Comparison of ENCODE assay signal across 24 mouse cellular contexts in the genomic region with DNA sequence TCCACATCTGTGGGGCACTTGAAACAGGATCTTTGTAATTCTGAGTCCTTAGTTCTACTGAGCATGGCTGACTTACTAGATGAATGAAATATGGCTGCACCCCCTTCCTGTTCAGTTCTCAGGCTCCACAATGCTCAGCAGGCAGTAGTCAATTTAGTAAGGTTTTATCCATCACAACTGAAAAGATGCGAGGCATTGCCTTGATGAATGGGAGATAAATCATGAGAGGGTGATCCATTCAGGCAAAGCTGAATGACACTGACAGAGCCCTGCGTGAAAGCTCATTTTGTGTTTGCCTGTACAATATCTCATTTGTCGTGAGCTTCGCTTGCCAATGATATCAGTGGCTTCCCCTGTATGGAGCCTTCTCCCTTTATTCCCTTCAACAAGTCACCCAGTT.
DNase-seq lines count a peak whose midpoint lies in the region; ATAC-seq and TF ChIP-seq lines count a peak whose summit lies in the region.
"Had no signal": no experiment of that assay in that cellular context is flagged by ENCODE, and none has a peak within 500 bp of the region (broad histone marks: within the 10 kb centered on the region; RNA-seq: fewer than 3 reads in every experiment).

No protein-coding gene starts in this region.

- no peak overlapping the region for H3K27ac ChIP-seq in hindbrain, embryonic 11.5 days (ENCODE audit: low read depth, low read length)
- H3K27ac ChIP-seq in hindbrain, embryonic 14.5 days, result no peak overlapping the region
- H3K27ac ChIP-seq in midbrain, postnatal 0 days (ENCODE audit: low read depth, low read length), result no peak overlapping the region
- no peak overlapping the region for H3K27ac ChIP-seq in midbrain, embryonic 10.5 days (replicated peaks)
- H3K27ac ChIP-seq: heart, adult 2 months; heart, embryonic 13.5 days; kidney, embryonic 15.5 days; liver, embryonic 14.5 days; stomach, postnatal 0 days had no signal

- H3K9me3 ChIP-seq in hindbrain, embryonic 11.5 days (ENCODE audit: control insufficient read depth, low read length), result no peaks in the 10 kb centered on the region
- no peaks in the 10 kb centered on the region for H3K9me3 ChIP-seq in hindbrain, embryonic 14.5 days (ENCODE audit: control insufficient read depth, low read length)
- no peaks in the 10 kb centered on the region for H3K9me3 ChIP-seq in midbrain, postnatal 0 days (ENCODE audit: low read length)
- no peaks in the 10 kb centered on the region for H3K9me3 ChIP-seq in midbrain, embryonic 10.5 days (replicated peaks)
- H3K9me3 ChIP-seq: heart, embryonic 13.5 days; kidney, embryonic 15.5 days had no signal

- WGBS in hindbrain, embryonic 11.5 days, result 38% methylated on average over 4 of the region's 4 CpGs
- WGBS in hindbrain, embryonic 14.5 days, result 29% methylated on average over 4 of the region's 4 CpGs
- 31% methylated on average over 4 of the region's 4 CpGs for whole genome bisulfite sequencing in midbrain, postnatal 0 days
- 71% methylated on average over 4 of the region's 4 CpGs for WGBS in midbrain, embryonic 10.5 days

- no peak overlapping the region for H3K4me3 ChIP-seq in hindbrain, embryonic 11.5 days (ENCODE audit: low read depth, low read length)
- no peak overlapping the region for H3K4me3 ChIP-seq in hindbrain, embryonic 14.5 days (replicated peaks; ENCODE audit: low read length)
- no peak overlapping the region for H3K4me3 ChIP-seq in midbrain, postnatal 0 days (ENCODE audit: low read depth, low read length)
- no peak overlapping the region for H3K4me3 ChIP-seq in midbrain, embryonic 10.5 days
- H3K4me3 ChIP-seq: heart, adult 2 months; heart, embryonic 13.5 days; kidney, embryonic 15.5 days had no signal

- H3K36me3 ChIP-seq in hindbrain, embryonic 11.5 days (ENCODE audit: control insufficient read depth, insufficient read depth, low read length), result no peaks in the 10 kb centered on the region
- H3K36me3 ChIP-seq in hindbrain, embryonic 14.5 days (replicated peaks; ENCODE audit: control insufficient read depth, insufficient read depth), result no peaks in the 10 kb centered on the region
- H3K36me3 ChIP-seq in midbrain, postnatal 0 days (ENCODE audit: insufficient read depth, low read length), result no peaks in the 10 kb centered on the region
- H3K36me3 ChIP-seq in midbrain, embryonic 10.5 days, result no peaks in the 10 kb centered on the region
- H3K36me3 ChIP-seq: heart, embryonic 13.5 days; kidney, embryonic 15.5 days had no signal

- H3K4me1 ChIP-seq in hindbrain, embryonic 11.5 days (replicated peaks; ENCODE audit: control insufficient read depth, insufficient read depth, low read length), result no peaks in the 10 kb centered on the region
- H3K4me1 ChIP-seq in hindbrain, embryonic 14.5 days (replicated peaks; ENCODE audit: control insufficient read depth, insufficient read depth, low read length), result no peaks in the 10 kb centered on the region
- H3K4me1 ChIP-seq in midbrain, postnatal 0 days (ENCODE audit: insufficient read depth, low read length), result no peaks in the 10 kb centered on the region
- peaks cover 21% of the 10 kb centered on the region for H3K4me1 ChIP-seq in midbrain, embryonic 10.5 days
- H3K4me1 ChIP-seq: heart, embryonic 13.5 days; kidney, embryonic 15.5 days had no signal

- TF ChIP-seq CTCF in midbrain, postnatal 0 days (IDR thresholded peaks at IDR 0.05), result no peak

- no peak overlapping the region for H3K4me2 ChIP-seq in hindbrain, embryonic 11.5 days (replicated peaks; ENCODE audit: low read depth, low read length)
- no peak overlapping the region for H3K4me2 ChIP-seq in hindbrain, embryonic 14.5 days (replicated peaks)
- no peak overlapping the region for H3K4me2 ChIP-seq in midbrain, postnatal 0 days (ENCODE audit: low read depth, low read length, poor library complexity, severe bottlenecking)
- H3K4me2 ChIP-seq: heart, embryonic 13.5 days; kidney, embryonic 15.5 days; lung, embryonic 14.5 days had no signal

- peak; percentile 6 to 13 for DNase-seq in cerebellum, postnatal 10 days
- DNase-seq in cerebellum, adult 11 months, result no peak
- no peak for DNase-seq in hindbrain, embryonic 11.5 days (ENCODE audit: low spot score)
- no peak for DNase-seq in hindbrain, embryonic 14.5 days (ENCODE audit: low spot score)
- peak; percentile 39 for DNase-seq in midbrain, postnatal 0 days (ENCODE audit: low spot score)
- DNase-seq in midbrain, embryonic 10.5 days (ENCODE audit: low spot score), result no peak
- peak; percentile 4 for DNase-seq in retina, postnatal 1 day
- DNase-seq in liver, result no peak
- DNase-seq: adrenal gland, adult 8-10 months; cerebellum, adult 2 months; cerebellum, postnatal 36 days; gastrocnemius, postnatal 36 days; heart, adult 2 months; heart, postnatal 14 days; kidney, adult 11 months; kidney, postnatal 36 days; lung, embryonic 14.5 days; thymus, adult 2 months; thymus, postnatal 4 days had no signal

- H3K9ac ChIP-seq in hindbrain, embryonic 11.5 days (ENCODE audit: low read depth, low read length), result no peak overlapping the region
- no peak overlapping the region for H3K9ac ChIP-seq in hindbrain, embryonic 14.5 days
- no peak overlapping the region for H3K9ac ChIP-seq in midbrain, postnatal 0 days (replicated peaks; ENCODE audit: low read length, poor library complexity, severe bottlenecking)
- H3K9ac ChIP-seq: heart, embryonic 13.5 days; kidney, embryonic 15.5 days; liver, embryonic 14.5 days; lung, embryonic 14.5 days had no signal

- ATAC-seq in hindbrain, embryonic 11.5 days (ENCODE audit: low FRiP score), result peak; percentile 65
- ATAC-seq in hindbrain, embryonic 14.5 days (ENCODE audit: low FRiP score), result no peak
- ATAC-seq in midbrain, postnatal 0 days (ENCODE audit: low FRiP score), result no peak
- ATAC-seq: activated CD4-positive, CD25-positive, alpha-beta regulatory T cell, adult 4 months had no signal

- H3K27me3 ChIP-seq in hindbrain, embryonic 11.5 days (ENCODE audit: control insufficient read depth, insufficient read depth, low read length), result no peaks in the 10 kb centered on the region
- H3K27me3 ChIP-seq in hindbrain, embryonic 14.5 days (ENCODE audit: control insufficient read depth, insufficient read depth, low read length), result no peaks in the 10 kb centered on the region
- H3K27me3 ChIP-seq in midbrain, postnatal 0 days (ENCODE audit: insufficient read depth, low read length), result no peaks in the 10 kb centered on the region
- peaks cover 49% of the 10 kb centered on the region for H3K27me3 ChIP-seq in midbrain, embryonic 10.5 days (ENCODE audit: low read depth, poor library complexity, severe bottlenecking)
- H3K27me3 ChIP-seq: heart, embryonic 13.5 days; kidney, embryonic 15.5 days had no signal

Comparison
In these comparisons a context has a peak if more than half of its experiments do, and no peak if none do; other contexts are left out.
1. DNase-seq: peak in cerebellum, postnatal 10 days (2 of 2), midbrain, postnatal 0 days (single experiment) and retina, postnatal 1 day (single experiment); none in cerebellum, adult 11 months (single experiment), hindbrain, embryonic 11.5 days (single experiment), hindbrain, embryonic 14.5 days (single experiment), midbrain, embryonic 10.5 days (single experiment) and liver (single experiment).